Mouse (Mus musculus) right cerebral cortex, postnatal 36 days (tissue): ENCODE measurements around the gene Rad21l.

Source experiments
- DNase-seq, 2 experiments: peaks; one replicate each; pipeline ENCODE4 v3.0.0; 2022; ENCODE audit warnings: low spot score in 2 of 2, mixed read lengths in 1 of 2

Rad21l gene

DNA sequence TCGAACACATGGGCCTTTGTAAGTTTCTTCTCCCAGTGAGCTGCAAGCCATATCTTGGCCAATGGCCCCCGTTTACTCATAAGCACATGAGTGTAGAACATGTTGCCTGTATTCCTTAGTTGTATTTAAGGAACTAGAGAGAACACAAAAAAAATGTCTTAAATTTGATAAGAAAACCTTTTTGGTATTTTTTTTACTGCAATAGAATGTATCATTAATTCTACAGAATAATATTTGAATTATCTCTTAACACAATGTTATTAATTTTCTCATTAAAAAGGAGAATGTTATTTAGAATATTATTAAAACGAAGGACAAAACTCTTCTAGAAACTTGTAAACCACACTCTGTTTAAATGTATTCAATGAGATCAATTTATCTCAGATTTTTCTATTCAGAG, at the start of gene Rad21l:
Gene Rad21l, minus strand, starts transcription at position 101 of the 400 bp plus-strand sequence.
- DNase-seq: no peak

DNA sequence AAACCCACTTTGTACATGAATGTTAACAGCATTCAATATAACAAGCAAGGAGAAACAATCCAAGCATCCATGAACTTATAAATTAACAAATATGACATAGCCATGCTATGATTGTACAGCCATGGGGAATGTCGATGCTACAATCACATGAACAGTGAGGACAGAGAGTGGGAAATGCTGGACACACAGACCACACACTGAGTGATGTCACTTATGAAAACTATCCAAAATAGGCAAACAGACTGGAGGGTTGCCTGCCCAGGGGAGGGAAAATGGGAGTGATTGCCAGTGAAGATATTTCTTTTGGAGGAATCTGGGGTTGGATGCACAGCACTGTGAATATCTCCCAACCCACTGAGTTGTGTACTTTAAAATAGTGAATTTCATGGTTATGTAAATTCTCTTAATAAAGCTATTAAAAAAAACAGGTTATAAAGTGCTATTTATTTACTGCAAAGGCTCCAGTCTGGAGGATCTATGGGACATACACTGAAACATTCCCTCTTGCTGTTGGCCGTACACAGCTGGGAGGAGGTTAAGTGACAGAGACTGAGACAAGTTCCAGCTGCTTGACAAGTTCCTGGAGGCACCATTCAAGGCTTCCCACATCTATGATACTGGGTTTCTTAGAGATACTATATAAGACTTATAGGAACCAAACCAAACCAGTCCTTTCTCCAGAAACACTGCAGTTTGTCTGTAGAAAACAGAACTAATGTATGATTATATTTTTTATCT, 48.2 kb upstream of the Rad21l start:
- no peak for DNase-seq

DNA sequence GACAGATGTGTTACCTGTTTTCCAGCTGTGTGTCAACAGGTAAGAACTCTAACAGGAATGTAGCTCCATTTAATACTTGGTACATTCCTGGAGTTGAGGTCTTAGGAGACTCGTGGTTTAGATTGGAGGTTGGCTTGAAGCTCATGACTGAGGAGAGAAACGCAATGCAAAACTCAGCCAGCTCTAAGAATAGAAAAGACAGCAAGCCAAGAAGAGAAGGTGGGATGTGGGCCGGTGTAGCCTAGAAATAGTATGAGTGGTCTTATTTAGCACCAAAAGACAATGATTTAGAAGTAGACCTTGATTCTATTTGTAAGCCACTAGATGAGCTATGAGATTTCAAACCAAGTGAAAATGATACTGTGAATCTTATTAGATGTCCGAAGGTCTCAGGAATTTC, 47.2 kb upstream of the Rad21l start:
- DNase-seq: peak; percentile 40 to 71

DNA sequence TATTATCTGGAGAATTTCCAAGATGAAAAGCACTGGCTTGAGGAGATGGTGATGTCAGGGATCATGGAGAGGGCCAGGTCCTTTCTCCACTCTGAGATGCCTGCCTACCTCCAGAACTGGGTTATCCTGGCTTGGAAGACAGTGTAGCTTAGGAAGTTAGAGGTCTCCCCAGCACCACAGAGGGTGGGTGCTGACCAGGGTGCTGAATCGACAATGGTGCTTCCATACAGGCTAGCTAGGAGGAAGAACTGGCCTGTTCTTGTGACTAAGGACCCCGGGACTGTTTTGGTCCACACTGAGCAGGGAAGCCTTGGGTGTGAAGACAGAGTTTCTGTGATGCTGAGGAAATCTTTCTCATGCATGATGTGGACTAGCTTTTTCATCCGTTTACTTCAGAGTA, 44.3 kb upstream of the Rad21l start:
- DNase-seq: no peak

DNA sequence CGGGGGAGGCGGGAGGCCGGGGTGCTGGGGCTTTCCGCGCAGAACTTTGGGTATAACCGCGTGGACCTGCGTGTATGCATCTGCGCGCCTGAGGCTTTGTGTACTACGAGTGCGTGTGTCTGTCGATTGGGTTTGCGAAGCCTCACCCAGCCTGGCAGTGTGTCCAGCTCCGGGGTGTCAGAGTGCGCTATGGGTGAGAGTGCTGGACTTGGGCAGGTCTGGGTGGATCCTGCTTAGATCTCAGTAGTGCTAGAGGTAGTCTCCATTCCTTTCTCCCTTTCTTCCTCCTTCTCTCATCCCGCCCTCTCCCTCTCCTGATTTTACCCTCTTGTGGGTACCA, 34.5 kb upstream of the Rad21l start:
- peak in 1 of 2 experiments; percentile 16 for DNase-seq

DNA sequence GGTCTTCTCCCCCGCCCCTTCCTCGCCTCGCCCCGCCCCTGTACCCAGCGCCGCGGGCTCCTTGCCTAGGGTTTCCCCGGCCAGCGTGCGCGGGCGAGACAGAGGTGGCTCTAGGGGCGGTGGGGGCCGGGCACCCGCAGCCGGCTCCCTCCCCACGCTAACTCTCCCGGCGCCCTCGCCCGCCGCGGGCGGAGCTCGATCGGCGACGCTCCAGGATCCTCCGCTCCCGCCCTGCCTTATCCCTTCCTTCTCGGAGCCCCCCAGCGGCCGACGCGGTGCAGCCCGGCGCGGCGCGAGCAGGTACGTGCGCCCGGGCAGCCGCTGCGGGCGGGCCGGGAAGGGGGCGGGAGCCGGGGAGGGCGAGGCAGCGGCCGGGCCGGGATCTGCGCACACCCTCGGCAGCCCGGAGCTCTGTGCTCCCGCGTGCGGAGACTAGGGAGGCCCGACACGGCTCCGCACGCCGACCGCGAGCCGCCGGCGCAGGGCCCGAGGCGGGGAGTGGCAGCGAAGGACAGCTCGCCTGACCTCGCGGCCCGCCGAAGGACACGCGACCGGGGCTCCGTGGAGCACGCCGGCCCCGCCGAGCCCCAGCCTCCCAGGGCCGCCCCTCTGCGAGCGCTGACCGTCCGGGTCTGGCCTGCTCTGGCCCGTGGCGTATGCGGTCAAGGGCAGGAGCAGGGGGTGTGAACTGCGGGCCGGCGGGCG, 34.0 kb upstream of the Rad21l start:
- peak in 1 of 2 experiments; percentile 29 for DNase-seq

DNA sequence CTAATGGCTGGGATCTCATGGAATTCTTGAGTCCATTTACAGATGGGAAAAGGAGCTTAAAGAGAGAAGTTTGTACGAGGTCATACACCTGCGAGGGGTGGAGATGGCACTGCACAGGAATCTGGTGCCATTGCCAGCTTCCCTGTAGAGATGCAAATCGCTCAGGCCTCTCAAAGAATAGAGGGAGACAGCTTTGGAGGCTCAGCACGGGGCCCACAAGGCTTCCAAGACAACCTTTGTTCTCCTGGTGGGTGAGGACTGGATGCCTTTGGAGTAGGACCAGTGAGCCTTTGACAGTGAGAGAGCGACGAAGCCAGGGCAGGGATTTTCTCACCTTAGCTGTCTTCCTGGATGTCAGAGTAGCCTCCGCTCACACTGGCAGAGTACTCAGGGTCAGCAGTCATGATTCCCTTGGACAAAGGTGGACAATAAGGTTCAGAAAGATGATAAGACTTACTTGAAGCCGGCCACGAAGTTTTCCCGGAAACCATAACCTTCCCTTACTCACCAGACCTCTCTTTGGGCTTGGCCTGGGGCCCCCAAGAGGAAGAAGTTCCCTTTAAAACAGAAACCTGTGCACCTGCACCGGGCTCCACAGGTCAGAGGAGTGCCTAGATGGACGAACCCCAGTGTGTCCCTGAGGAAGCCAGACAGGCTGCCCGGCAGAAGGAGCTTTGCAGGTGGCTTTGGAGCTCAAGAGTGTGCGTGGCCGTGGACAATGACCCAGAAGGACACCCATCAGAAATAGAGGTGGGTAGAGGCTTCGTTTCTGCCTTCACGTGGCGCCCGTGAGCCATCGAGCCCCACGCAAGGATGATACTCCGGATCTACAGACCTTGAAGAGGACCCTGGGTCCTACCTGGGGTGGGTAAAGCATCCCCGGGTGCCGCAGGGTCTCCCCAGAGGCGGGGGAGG, 33.2 kb upstream of the Rad21l start, which contains the start of gene Tmem74b:
Gene Tmem74b, plus strand, starts transcription at position 778 of the 915 bp plus-strand sequence.
- no peak for DNase-seq

DNA sequence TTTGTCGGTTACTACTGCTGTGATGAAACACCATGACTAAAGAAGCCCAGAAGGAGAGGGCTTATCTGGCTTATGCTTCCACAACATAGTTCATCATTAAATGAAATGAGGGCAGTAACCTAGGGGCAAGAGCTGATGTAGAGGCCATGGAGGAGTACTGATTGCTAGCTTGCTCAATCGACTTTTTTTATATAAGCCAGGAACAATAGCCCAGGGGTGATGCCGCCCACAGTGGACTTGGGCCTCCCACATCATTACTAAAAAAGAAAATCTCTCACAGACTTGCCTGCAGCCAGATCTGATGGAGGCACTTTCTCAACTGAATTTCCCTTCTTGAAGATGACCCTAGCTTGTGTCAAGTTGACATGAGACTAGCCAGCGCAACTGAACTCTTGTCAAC, 14.6 kb upstream of the Rad21l start:
- no peak for DNase-seq

DNA sequence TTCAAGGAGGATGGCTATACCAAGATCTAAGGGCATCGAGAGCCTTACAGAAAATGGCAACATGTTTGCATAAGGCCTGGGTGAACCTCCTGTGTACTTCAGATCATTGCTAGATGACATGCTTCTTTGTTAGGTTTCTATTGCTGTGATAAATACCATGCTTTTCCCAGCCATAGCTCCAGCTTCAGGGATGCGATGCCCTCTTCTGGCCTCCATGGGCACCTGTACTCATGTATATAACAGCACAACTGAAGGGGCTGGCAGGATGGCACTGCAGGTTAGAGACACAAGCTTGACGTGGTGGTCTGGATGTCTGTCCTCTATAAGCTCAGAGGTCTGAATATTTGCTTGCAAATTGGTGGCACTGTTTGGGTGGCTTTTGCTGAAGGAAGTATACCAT, 14.0 kb upstream of the Rad21l start:
- DNase-seq: no peak

DNA sequence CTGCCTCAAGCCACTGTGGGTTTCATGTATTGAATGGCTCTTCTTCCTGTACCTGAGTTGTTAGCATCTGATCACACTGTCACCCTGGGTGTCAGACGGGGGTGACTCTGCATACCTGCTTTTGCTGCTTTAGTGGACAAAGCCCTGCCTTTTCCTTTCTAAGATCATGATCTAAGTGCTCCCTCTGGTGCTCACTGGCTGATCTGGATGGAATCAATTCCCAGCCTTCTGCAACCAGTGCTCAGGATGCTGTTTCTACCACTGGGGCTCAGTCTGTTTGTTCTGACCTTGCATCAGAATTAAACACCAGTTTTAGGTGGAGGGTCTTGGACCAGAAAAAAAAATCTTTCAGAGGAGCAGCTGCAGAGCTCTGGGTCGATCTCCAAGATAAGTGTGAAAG, 7.9 kb upstream of the Rad21l start:
- no peak for DNase-seq

DNA sequence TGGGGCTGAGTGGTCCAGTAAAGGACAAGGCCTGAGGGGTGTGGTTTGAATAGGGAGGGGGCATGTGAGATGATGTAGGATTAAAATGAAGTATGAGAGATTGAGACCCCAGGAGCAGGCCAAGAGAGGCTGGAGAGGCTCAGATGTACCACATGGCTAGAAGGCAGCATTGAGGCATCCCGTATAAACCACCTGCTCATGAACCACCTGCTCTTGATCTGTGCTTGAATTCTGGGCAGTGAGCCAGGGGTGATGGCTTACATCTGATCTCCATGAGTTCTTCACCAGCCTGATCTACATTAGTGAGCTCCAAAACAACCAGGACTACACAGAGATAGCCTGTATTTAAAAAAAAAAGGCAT, 2.6 kb upstream of the Rad21l start:
- DNase-seq: no peak

DNA sequence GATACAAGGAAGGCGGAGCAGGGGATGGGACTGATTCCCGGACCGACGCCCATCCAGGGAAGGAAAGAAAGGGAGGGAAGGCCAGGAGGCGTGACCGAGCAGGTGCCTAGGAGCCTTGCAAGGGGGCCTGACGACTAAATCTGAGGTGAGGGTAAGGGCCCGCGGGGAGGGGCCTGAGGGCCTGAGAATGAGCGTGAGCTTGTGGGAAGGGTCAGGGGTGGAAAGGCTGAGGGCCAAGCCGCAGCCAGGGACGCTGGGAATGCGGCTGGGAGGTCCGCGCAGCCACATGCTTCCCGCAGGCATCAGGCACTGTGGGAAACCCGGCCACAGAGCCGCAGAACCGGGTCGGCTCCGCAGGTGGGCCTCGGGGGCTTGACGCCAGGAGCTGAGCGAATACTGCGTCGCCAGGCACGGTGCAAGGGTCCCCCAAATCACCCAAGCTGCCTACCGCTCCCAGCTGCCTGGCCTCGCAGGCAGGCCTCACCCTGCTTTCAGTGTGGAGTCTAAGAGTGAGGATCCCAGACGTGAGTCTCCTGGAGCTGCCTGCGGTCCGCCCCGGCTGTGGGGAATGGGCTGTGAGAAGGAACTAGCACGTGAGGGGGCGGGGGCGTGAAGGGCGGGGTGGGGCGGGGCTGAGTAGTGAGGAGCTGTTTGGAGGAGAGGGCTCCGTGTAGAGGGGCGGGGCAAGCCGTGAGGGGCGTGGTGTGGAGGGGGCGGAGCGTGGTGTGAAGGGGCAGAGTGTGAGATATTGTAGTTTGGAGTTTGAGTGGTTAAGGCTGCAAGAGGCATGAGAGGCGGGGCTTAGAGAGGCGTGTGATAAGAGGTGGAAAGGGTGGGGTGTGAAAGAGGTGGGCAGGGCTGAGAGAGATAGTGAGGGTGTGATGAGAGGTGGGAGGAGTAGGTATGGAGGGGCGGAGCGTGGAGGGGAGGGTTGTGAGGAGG, 2.0 kb upstream of the Rad21l start:
- DNase-seq: no peak

DNA sequence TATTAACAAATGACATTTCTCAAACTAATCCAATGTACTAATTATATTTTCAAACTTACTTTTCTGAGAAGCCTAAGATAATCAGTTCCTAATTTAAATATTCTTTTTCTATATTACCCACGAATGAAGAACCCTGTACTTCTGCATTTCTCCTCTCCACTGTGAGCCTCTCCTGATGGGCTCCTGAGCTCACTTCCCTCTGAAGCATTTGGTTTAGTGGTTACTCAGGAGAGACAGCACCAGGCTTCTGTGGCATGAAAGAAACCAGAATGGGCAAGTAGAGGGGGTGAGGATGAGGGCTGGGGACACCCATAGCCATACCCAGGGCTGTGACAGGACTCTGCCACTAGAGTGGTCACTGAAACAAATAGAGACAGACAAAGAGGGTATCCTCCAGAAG, 16.3 kb downstream of the Rad21l start:
- no peak for DNase-seq

DNA sequence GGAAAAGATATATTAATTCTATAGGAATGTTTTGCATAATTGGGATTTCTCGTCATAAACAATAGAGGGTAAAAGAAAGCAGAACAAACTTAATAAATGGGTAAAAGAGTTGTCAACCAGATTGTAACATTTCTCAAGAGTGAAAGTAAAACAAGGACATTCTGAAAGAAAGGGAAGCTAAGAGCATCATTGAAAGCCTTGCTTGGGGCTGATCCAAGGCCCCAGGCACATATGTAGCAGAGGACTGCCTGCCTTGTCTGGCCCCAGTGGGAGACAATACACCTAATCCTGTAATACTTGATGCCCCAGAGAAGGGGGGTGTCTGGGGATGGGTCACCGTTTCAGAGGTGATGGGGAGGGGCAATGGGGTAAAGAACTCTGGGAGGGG, 32.3 kb downstream of the Rad21l start:
- DNase-seq: no peak

DNA sequence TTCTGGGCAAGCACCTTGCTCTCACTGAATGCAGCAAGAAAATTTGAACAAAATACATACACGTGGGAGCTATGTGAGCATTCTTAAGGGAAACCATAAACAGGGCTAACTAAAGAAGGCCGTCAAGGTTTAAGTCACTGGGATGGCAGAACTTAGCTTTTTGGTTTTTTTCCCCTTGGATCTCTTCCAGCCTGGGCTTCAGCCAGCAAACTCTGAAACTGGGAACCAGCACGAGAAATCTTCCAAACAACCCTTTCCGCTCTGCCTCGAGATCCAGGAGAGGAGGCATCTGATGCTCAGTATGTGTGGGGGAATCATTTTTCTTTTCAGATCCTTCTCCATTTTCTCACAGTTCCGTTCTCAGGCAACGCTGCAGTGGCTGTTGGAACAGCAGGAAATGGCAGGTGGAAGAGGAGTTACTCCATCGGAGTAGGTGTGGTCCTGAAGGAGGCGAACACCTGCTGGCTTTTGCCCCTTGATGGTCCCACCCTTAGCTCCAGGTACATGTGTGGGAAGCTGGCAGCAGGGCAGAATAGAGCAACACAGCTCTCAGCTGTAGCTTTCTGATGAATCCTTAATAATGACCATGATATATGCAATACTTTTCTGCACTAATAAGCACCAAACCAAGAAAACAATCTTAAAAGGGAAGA, 32.8 kb downstream of the Rad21l start:
- DNase-seq: no peak

DNA sequence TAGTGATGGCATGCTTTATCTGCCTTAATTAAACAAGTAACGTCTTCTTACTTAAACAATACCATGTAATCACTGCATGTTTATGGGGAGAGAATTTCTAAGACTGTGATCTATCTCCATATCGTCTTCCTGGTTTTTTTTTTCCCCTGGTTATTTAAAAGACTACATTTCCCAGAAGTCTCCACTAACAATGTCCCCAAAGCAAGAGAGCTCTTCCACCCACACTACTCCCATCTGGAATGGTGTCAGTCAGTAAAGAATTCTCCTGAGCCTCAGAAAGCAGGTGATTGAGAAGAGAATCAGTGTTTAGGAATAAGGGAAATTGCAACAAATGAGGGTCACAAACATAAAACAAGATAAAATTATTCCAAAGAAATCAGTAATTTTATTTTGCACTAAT, 33.4 kb downstream of the Rad21l start:
- no peak for DNase-seq

DNA sequence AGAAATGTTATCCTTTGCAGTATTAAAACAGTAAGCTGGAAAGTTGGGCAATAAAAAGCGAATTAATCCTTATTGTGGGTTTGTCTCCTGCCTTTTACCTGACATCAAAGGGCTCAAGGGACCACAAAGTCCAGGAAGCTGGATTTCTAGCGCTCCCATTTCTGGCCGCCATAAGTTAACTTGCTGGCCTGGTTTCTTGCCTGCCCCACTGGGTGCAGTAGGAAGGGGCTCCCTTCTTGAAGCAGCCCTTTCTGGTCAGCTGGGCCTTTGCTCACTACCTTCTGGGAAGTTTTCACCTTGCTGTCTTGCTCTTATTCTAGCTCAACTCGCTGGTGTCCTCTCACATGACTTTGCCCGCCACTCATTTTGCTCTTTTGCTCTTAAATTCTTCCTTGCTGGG, 35.4 kb downstream of the Rad21l start:
- no peak for DNase-seq

DNA sequence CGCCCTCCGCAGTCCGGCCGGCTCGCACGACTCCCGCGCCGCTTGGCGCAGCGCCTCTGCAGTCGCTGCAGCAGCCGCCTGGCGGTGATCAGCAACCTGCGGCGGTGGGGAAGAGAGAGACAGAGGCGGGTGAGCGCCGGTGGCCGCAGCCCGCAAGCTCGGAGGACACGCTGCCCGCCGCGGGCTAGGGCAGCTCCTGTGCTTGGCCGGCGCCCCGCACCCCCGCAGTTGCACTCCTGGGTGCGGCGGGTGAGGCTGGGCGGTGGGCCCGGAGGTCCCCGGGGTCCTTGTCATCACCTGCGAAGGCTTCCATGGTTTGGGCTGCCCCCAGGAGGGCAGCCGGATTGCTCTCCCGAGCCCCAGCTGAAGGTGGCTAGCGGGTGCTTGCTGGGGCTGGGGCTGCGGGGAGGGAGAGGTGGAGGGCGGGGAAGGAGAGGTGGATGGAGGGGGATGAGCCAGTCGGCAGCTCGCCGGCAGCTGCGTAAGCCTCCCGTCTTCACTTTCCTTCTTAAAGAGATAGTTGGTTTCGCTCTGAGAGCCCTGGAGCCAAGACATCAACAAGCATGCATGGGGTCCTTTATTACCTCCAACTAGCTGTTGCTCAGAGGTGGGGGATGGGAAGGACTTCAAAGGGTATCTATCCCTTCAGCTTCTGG, 36.0 kb downstream of the Rad21l start, which contains the start of gene Snph:
Gene Snph, minus strand, starts transcription at position 435 of the 656 bp plus-strand sequence.
- peak; percentile 78 to 89 for DNase-seq

DNA sequence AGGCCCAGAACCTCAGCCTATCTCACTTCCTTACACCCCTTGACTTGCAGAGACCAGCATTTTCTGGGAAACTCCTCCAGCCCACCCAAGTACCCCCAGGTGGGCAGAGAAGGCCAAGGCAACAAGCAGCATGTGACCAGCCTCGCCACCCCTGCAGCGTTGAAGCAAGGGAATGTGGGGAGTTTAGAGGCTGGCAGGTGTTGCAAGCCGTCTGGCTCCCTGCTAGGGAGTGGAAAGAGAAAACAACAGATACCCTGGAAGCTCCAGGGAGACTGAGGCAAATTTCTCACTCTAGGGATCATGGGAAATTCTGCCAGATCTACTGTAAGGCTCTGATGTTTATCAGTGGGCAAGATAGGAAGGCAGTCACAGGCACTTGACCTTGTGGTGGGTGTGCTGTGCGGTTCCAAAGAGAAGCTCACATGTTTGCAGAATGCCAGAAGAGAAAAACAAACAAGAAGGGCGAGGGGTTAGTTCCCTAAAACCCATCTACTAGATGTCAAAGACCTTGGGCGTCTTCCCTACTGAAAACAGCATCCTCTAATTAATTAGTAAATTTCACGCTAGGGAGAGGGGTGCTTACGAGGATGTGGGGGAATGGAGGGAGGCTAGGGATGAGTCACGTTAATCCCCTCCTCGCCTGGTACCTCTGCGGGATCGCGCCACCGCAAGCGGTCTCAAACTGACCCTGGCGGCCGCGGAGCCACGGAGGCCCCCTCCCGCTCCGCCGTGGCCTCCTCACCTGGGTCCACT, 36.8 kb downstream of the Rad21l start:
- no peak for DNase-seq
